Mouse (Mus musculus): Measurements from ENCODE around the gene Ccdc88b. TPM values are rescaled to one million over a fixed set of nuclear protein-coding genes. Genes with fewer than 3 reads are reported as not detected.

The Ccdc88b gene
- polyA plus RNA-seq, 1 experiment from 2014 or later, result 0.69 TPM

GRCm38 (mm10) chr19:6814958-6815357 lies 43.1 kb downstream of the Ccdc88b start:
- 0 out of 2 replicates have a peak, but pooled peaks cover 5% of the 10 kb centered on the region for H3K27me3 ChIP-seq
- H3K4me2 ChIP-seq (replicated peaks), result no peak overlapping the region
- 90% methylated on average over 3 of the region's 3 CpGs for WGBS
- no peak overlapping the region for H3K9ac ChIP-seq (replicated peaks)
- no peaks in the 10 kb centered on the region for H3K36me3 ChIP-seq
- no peak for ATAC-seq (ENCODE audit: low FRiP score, low read depth)
- no peak overlapping the region for H3K4me3 ChIP-seq
- no peak overlapping the region for H3K27ac ChIP-seq (replicated peaks)
- peaks cover 13% of the 10 kb centered on the region; the same call in 1 of the 2 replicates for H3K4me1 ChIP-seq
- H3K9me3 ChIP-seq, result no peaks in the 10 kb centered on the region

- no peaks in the 10 kb centered on the region for H3K36me3 ChIP-seq
- H3K27ac ChIP-seq (replicated peaks), result no peak overlapping the region; the same call in 1 of the 2 replicates
- 58% methylated on average over 4 of the region's 4 CpGs for WGBS
- no peaks in the 10 kb centered on the region for H3K9me3 ChIP-seq
- peaks cover 13% of the 10 kb centered on the region; the same call in 1 of the 2 replicates for H3K4me1 ChIP-seq
- ATAC-seq (ENCODE audit: low FRiP score, low read depth), result no peak
- no peak overlapping the region for H3K4me3 ChIP-seq
- H3K27me3 ChIP-seq, result 0 out of 2 replicates have a peak, but pooled peaks cover 5% of the 10 kb centered on the region
- H3K4me2 ChIP-seq (replicated peaks), result no peak overlapping the region
- no peak overlapping the region for H3K9ac ChIP-seq (replicated peaks)
These were observed 43.6 kb downstream of the Ccdc88b start for GRCm38 (mm10) chr19:6814366-6814765.

Small RNA genes lying within 50 kb of the gene (microRNA-seq; reads per million reads assigned to microRNA genes)
- gene Mir5046, result not detected

Other genes starting within 250 kb of the Ccdc88b start
- gene Rps6ka4, start 17.6 kb downstream of the Ccdc88b start, polyA plus RNA-seq (2016; fragmentation: Nextera tagmentation; extraction: Ambion mirVana), result 7.9 and 10.8 TPM in 2 replicates
- 129 and 139 TPM in 2 replicates for gene Trmt112, start 51.5 kb upstream of the Ccdc88b start, polyA plus RNA-seq (2016; fragmentation: Nextera tagmentation; extraction: Ambion mirVana)
- 172 and 191 TPM in 2 replicates for gene Prdx5, start 51.9 kb upstream of the Ccdc88b start, polyA plus RNA-seq (2016; fragmentation: Nextera tagmentation; extraction: Ambion mirVana)
- gene Esrra, start 63.6 kb upstream of the Ccdc88b start, polyA plus RNA-seq (2016; fragmentation: Nextera tagmentation; extraction: Ambion mirVana), result 13.9 and 14.3 TPM in 2 replicates
- 0.68 and 0.97 TPM in 2 replicates for gene Catsperz, start 67.2 kb upstream of the Ccdc88b start, polyA plus RNA-seq (2016; fragmentation: Nextera tagmentation; extraction: Ambion mirVana)
- gene Kcnk4, start 76.3 kb upstream of the Ccdc88b start, polyA plus RNA-seq (2016; fragmentation: Nextera tagmentation; extraction: Ambion mirVana), result 0.19 and 0.52 TPM in 2 replicates
- 67.6 and 69.0 TPM in 2 replicates for gene Bad, start 83.7 kb upstream of the Ccdc88b start, polyA plus RNA-seq (2016; fragmentation: Nextera tagmentation; extraction: Ambion mirVana)
- 37.7 and 38.3 TPM in 2 replicates for gene Gpr137, start 84.3 kb upstream of the Ccdc88b start, polyA plus RNA-seq (2016; fragmentation: Nextera tagmentation; extraction: Ambion mirVana)
- 265 and 314 TPM in 2 replicates for gene Ppp1r14b, start 116.8 kb upstream of the Ccdc88b start, polyA plus RNA-seq (2016; fragmentation: Nextera tagmentation; extraction: Ambion mirVana)
- 21.6 and 22.5 TPM in 2 replicates for gene Plcb3, start 118.3 kb upstream of the Ccdc88b start, polyA plus RNA-seq (2016; fragmentation: Nextera tagmentation; extraction: Ambion mirVana)
- 80.3 and 83.9 TPM in 2 replicates for gene Fkbp2, start 122.3 kb upstream of the Ccdc88b start, polyA plus RNA-seq (2016; fragmentation: Nextera tagmentation; extraction: Ambion mirVana)
- gene Vegfb, start 129.4 kb upstream of the Ccdc88b start, polyA plus RNA-seq (2016; fragmentation: Nextera tagmentation; extraction: Ambion mirVana), result 34.3 and 35.0 TPM in 2 replicates
- 21.2 and 23.2 TPM in 2 replicates for gene Dnajc4, start 134.4 kb upstream of the Ccdc88b start, polyA plus RNA-seq (2016; fragmentation: Nextera tagmentation; extraction: Ambion mirVana)
- gene Nudt22, start 137.9 kb upstream of the Ccdc88b start, polyA plus RNA-seq (2016; fragmentation: Nextera tagmentation; extraction: Ambion mirVana), result 18.7 and 19.0 TPM in 2 replicates
- 12.4 and 12.6 TPM in 2 replicates for gene Trpt1, start 137.9 kb upstream of the Ccdc88b start, polyA plus RNA-seq (2016; fragmentation: Nextera tagmentation; extraction: Ambion mirVana)
- gene Fermt3, start 161.3 kb upstream of the Ccdc88b start, polyA plus RNA-seq (2016; fragmentation: Nextera tagmentation; extraction: Ambion mirVana), result 6.5 and 8.2 TPM in 2 replicates
- gene Stip1, start 181.8 kb upstream of the Ccdc88b start, polyA plus RNA-seq (2016; fragmentation: Nextera tagmentation; extraction: Ambion mirVana), result 315 and 316 TPM in 2 replicates
- gene Macrod1, start 198.6 kb upstream of the Ccdc88b start, polyA plus RNA-seq (2016; fragmentation: Nextera tagmentation; extraction: Ambion mirVana), result 3.0 and 3.3 TPM in 2 replicates
- gene Flrt1, start 247.5 kb upstream of the Ccdc88b start, polyA plus RNA-seq (2016; fragmentation: Nextera tagmentation; extraction: Ambion mirVana), result 8.0 and 8.2 TPM in 2 replicates

Data from midbrain, embryonic 12.5 days (tissue).